Mouse (Mus musculus) E14TG2a.4 (cell line): ENCODE data around the gene Card10.

ENCODE experiments used
- H3K27me3 ChIP-seq: 2 replicates; pipeline ENCODE4 v1.6.1; 2014; ENCODE audit warnings: low read length, control low read depth; ENCODE audit not compliant: insufficient read depth
- H3K36me3 ChIP-seq: 2 replicates; pipeline ENCODE4 v1.6.1; 2014; ENCODE audit warnings: low read length, control low read depth; ENCODE audit not compliant: insufficient read depth
- H3K4me1 ChIP-seq: replicated peaks from 2 replicates; pipeline ENCODE4 v1.6.1; 2014; ENCODE audit warnings: low read depth, low read length, control low read depth
- H3K4me3 ChIP-seq: replicated peaks from 2 replicates; pipeline ENCODE4 v1.5.1; 2014; ENCODE audit warnings: mild to moderate bottlenecking, low read length
- H3K9me3 ChIP-seq: 2 replicates; pipeline ENCODE4 v1.6.1; 2014; ENCODE audit warnings: low read length, control low read depth
- CTCF ChIP-seq: conservative IDR thresholded peaks from 2 replicates; pipeline ENCODE4 v1.5.1; 2014; ENCODE audit warnings: low read length
- NANOG ChIP-seq: IDR thresholded peaks from 2 replicates; pipeline ENCODE4 v1.6.1; 2014; ENCODE audit warnings: borderline replicate concordance, low read length, mixed read lengths
- POU5F1 ChIP-seq: IDR thresholded peaks from 2 replicates; pipeline ENCODE4 v1.6.1; 2014; ENCODE audit warnings: low read length, borderline replicate concordance

The Card10 gene

GRCm38 (mm10) chr15:78801571-78801970, 1.3 kb downstream of the Card10 start:
- 0 out of 2 replicates have a peak overlapping the region, but pooled peaks have one; percentile 83 for H3K4me3 ChIP-seq
- no peaks in the 10 kb centered on the region for H3K9me3 ChIP-seq
- TF ChIP-seq NANOG (no peak), CTCF (no peak), POU5F1 (no peak)
- H3K4me1 ChIP-seq: peaks cover 47% of the 10 kb centered on the region
- peaks cover 71% of the 10 kb centered on the region for H3K27me3 ChIP-seq
- H3K36me3 ChIP-seq: peaks cover 3% of the 10 kb centered on the region; the same call in 1 of the 2 replicates

- Histone ChIP-seq H3K36me3 (peaks cover 3% of the 10 kb centered on the region; the same call in 1 of the 2 replicates), H3K4me3 (no peak overlapping the region), H3K9me3 (no peaks in the 10 kb centered on the region), H3K27me3 (peaks cover 67% of the 10 kb centered on the region), H3K4me1 (peaks cover 43% of the 10 kb centered on the region)
- TF ChIP-seq NANOG (no peak), POU5F1 (no peak), CTCF (no peak)
Observed at GRCm38 (mm10) chr15:78799029-78799428, 3.8 kb downstream of the Card10 start.

- peaks cover 50% of the 10 kb centered on the region for H3K27me3 ChIP-seq
- H3K9me3 ChIP-seq: no peaks in the 10 kb centered on the region
- peaks cover 40% of the 10 kb centered on the region for H3K4me1 ChIP-seq
- TF ChIP-seq NANOG (no peak), POU5F1 (no peak), CTCF (no peak)
- no peak overlapping the region for H3K4me3 ChIP-seq
- peaks cover 3% of the 10 kb centered on the region; the same call in 1 of the 2 replicates for H3K36me3 ChIP-seq
Observed at GRCm38 (mm10) chr15:78797060-78797329, 5.8 kb downstream of the Card10 start.

- TF ChIP-seq POU5F1 (no peak), CTCF (no peak)
- peaks cover 37% of the 10 kb centered on the region for H3K4me1 ChIP-seq
- H3K27me3 ChIP-seq: peaks cover 48% of the 10 kb centered on the region
- H3K9me3 ChIP-seq: no peaks in the 10 kb centered on the region
- H3K36me3 ChIP-seq: peaks cover 3% of the 10 kb centered on the region; the same call in 1 of the 2 replicates
- H3K4me3 ChIP-seq: no peak overlapping the region
Observed at GRCm38 (mm10) chr15:78796196-78797059, 6.4 kb downstream of the Card10 start.

GRCm38 (mm10) chr15:78790990-78791389, 11.9 kb downstream of the Card10 start:
- Histone ChIP-seq H3K27me3 (peaks cover 10% of the 10 kb centered on the region; the same call in 1 of the 2 replicates), H3K36me3 (no peaks in the 10 kb centered on the region), H3K4me3 (no peak overlapping the region), H3K9me3 (no peaks in the 10 kb centered on the region), H3K4me1 (peaks cover 59% of the 10 kb centered on the region)
- TF ChIP-seq CTCF: no peak
- no peak for TF ChIP-seq NANOG
- no peak for TF ChIP-seq POU5F1

- Histone ChIP-seq H3K27me3 (0 out of 2 replicates have a peak, but pooled peaks cover 9% of the 10 kb centered on the region), H3K36me3 (no peaks in the 10 kb centered on the region), H3K4me3 (no peak overlapping the region), H3K4me1 (peaks cover 61% of the 10 kb centered on the region), H3K9me3 (no peaks in the 10 kb centered on the region)
- TF ChIP-seq NANOG (no peak), POU5F1 (no peak), CTCF (no peak)
Observed at GRCm38 (mm10) chr15:78790451-78790850, 12.4 kb downstream of the Card10 start.

GRCm38 (mm10) chr15:78789721-78790323, 13.0 kb downstream of the Card10 start:
- TF ChIP-seq CTCF (no peak), POU5F1 (no peak), NANOG (no peak)
- H3K27me3 ChIP-seq: 0 out of 2 replicates have a peak, but pooled peaks cover 5% of the 10 kb centered on the region

GRCm38 (mm10) chr15:78788042-78788441, 14.8 kb downstream of the Card10 start:
- H3K27me3 ChIP-seq: 0 out of 2 replicates have a peak, but pooled peaks cover 5% of the 10 kb centered on the region
- no peak overlapping the region for H3K4me3 ChIP-seq
- no peak for TF ChIP-seq CTCF
- no peak for TF ChIP-seq NANOG
- no peak for TF ChIP-seq POU5F1
- peaks cover 56% of the 10 kb centered on the region for H3K4me1 ChIP-seq
- no peaks in the 10 kb centered on the region for H3K9me3 ChIP-seq
- no peaks in the 10 kb centered on the region for H3K36me3 ChIP-seq

More at GRCm38 (mm10) chr15:78789721-78790323, 13.0 kb downstream of the Card10 start:
- Histone ChIP-seq H3K36me3 (no peaks in the 10 kb centered on the region), H3K4me3 (no peak overlapping the region), H3K4me1 (peaks cover 57% of the 10 kb centered on the region), H3K9me3 (no peaks in the 10 kb centered on the region)
